Mouse (Mus musculus) midbrain, postnatal 0 days (tissue): ENCODE results near the gene Ispd. TPM values are rescaled to one million over a fixed set of nuclear protein-coding genes. Genes with fewer than 3 reads are reported as not detected.

Source experiments
- ATAC-seq: fragments of 200-750 bp; cut with Nextera tagmentation; 2 replicates; pipeline ENCODE4 v1.8.0; 2017; ENCODE audit warnings: moderate number of reproducible peaks, mild to moderate bottlenecking, moderate TSS enrichment, moderate library complexity; ENCODE audit not compliant: low FRiP score
- DNase-seq: peaks from one replicate; pipeline ENCODE4 v3.0.0-alpha.2; 2015; ENCODE audit warnings: low spot score
- H3K27ac ChIP-seq: fragments of 300-500 bp; sonication (generic); 2 replicates; pipeline ENCODE4 v1.5.1; 2014; ENCODE audit warnings: low read depth, mild to moderate bottlenecking, low read length, mixed read lengths
- H3K27me3 ChIP-seq: fragments of 300-500 bp; sonication (generic); 2 replicates; pipeline ENCODE4 v1.6.1; 2014; ENCODE audit warnings: low read length, control low read depth, mixed read lengths; ENCODE audit not compliant: insufficient read depth
- H3K36me3 ChIP-seq: fragments of 300-500 bp; sonication (generic); 2 replicates; pipeline ENCODE4 v1.6.1; 2014; ENCODE audit warnings: low read length, control low read depth, mixed read lengths; ENCODE audit not compliant: insufficient read depth
- H3K4me1 ChIP-seq: fragments of 300-500 bp; sonication (generic); 2 replicates; pipeline ENCODE4 v1.6.1; 2014; ENCODE audit warnings: mild to moderate bottlenecking, control low read depth, antibody characterized with exemption, low read length, mixed read lengths; ENCODE audit not compliant: insufficient read depth
- H3K4me2 ChIP-seq: fragments of 300-500 bp; sonication (generic); 2 replicates; pipeline ENCODE4 v1.6.1; 2014; ENCODE audit warnings: low read depth, mild to moderate bottlenecking, low read length, mixed read lengths; ENCODE audit not compliant: poor library complexity, severe bottlenecking
- H3K4me3 ChIP-seq: fragments of 300-500 bp; sonication (generic); 2 replicates; pipeline ENCODE4 v1.5.1; 2014; ENCODE audit warnings: low read depth, mild to moderate bottlenecking, low read length, moderate library complexity
- H3K9ac ChIP-seq: fragments of 300-500 bp; sonication (generic); replicated peaks from 2 replicates; pipeline ENCODE4 v1.6.1; 2014; ENCODE audit warnings: mild to moderate bottlenecking, low read length, moderate library complexity, mixed read lengths; ENCODE audit not compliant: poor library complexity, severe bottlenecking
- H3K9me3 ChIP-seq: fragments of 300-500 bp; sonication (generic); 2 replicates; pipeline ENCODE4 v1.6.1; 2016; ENCODE audit warnings: low read length, control low read depth
- CTCF ChIP-seq: IDR thresholded peaks from 2 replicates; pipeline ENCODE4 v1.5.1; 2016; ENCODE audit warnings: antibody characterized with exemption, mild to moderate bottlenecking
- WGBS: fragments of 180-500 bp; shearing (Covaris S2); extraction: QIAGEN DNeasy Blood & Tissue Kit; methylation state at CpG from one replicate; pipeline ENCODE4 v1.1.7; 2014; 5-methylcytosine and 5-hydroxymethylcytosine counted together
- polyA plus RNA-seq: library from polyadenylated mRNA; unstranded; fragments of >200 nt; fragmentation: Nextera tagmentation; extraction: Ambion mirVana; gene quantifications from 2 replicates; pipeline ENCODE4 v1.2.1, GENCODE M21; 2015
- total RNA-seq: library from RNA; depleted of rRNA; stranded (reverse); fragments of >200 nt; gene quantifications from 2 replicates; pipeline ENCODE4 v1.2.3, GENCODE M21; 2014

The Ispd gene
- total and polyA plus RNA-seq, 2 experiments from 2014 or later: 9.3 to 11.9 TPM

DNA sequence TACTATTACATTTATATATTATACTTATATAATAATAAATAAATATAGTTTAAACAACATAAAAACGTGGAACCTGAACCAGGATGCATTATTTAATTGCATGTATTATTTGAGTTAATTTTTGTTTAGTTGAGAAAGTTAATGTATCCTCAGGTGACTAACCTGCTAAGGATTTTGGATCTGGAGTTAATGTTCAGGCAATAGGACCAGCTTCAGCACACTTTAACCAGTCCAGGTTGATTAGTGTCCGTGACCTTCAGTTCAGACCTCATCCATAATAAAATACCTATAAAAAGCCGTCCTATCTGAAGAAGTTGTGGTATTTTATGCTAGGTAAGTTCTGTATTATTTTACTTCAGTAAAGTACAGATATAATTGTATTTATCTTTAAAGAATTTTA, 151.3 kb downstream of the Ispd start:
- TF ChIP-seq CTCF: no peak
- Histone ChIP-seq H3K4me1 (no peaks in the 10 kb centered on the region), H3K27me3 (no peaks in the 10 kb centered on the region), H3K27ac (no peak overlapping the region), H3K9me3 (no peaks in the 10 kb centered on the region), H3K4me3 (no peak overlapping the region), H3K4me2 (no peak overlapping the region), H3K36me3 (no peaks in the 10 kb centered on the region), H3K9ac (no peak overlapping the region)
- DNase-seq (no peak), ATAC-seq (no peak)
- 93% methylated on average over 3 of the region's 3 CpGs for WGBS

DNA sequence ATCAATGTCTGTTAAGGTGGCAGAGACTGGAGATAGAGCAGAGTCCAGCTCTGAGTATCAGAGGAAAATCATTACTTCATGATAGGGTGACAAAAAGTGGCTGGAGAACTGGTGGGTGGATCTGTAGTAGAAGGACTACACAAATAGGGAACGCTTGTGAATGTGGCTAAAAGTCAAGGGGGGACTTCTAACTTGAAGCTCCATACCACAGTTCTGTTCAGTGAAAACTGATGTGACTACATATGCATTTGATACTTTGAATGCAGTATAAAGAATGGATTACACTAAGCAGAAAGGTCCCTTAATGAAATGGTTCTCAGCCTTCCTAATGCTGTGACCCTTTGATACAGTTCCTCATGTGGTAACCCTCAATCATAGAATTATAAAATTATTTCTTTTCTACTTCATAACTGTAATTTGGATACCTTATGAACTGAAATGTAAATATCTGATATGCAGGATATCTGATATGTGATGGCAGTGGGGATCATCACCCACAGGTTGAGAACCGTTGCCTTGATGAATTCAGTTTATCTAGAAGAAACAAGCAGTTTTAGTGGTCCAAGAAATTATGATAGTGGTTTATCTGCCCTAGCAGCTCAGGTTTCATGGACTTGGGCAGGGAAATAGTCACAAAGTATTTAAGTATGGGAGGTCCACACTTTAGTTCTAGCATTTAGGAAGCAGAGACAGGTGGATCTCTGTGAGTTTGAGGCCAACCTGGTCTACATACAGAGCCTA, 152.1 kb downstream of the Ispd start:
- Histone ChIP-seq H3K9ac (no peak overlapping the region), H3K27ac (no peak overlapping the region), H3K9me3 (no peaks in the 10 kb centered on the region), H3K36me3 (no peaks in the 10 kb centered on the region), H3K4me1 (no peaks in the 10 kb centered on the region), H3K27me3 (no peaks in the 10 kb centered on the region), H3K4me3 (no peak overlapping the region), H3K4me2 (no peak overlapping the region)
- 89% methylated on average over 2 of the region's 2 CpGs for WGBS
- no peak for TF ChIP-seq CTCF
- ATAC-seq (no peak), DNase-seq (no peak)

DNA sequence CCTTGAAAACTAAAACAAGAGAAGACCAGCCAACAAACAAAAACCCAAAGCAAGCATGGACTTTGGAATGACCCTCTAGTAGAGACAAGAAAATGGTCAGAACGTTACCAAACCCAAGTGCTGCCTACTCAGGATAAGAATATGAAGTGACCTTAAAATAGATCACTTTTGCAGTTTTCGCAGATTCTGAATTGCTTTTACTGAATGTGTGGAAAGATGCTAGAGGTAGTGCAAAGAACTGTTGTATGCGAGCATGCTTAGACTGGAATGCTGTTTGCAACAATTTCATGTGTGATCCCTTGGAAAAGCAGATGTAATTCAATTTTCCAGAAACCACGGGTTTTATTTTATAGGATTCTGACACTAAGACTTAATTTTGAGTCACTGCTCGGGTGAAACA, 153.3 kb downstream of the Ispd start:
- WGBS: 92% methylated on average over 5 of the region's 5 CpGs
- H3K9me3 ChIP-seq: no peaks in the 10 kb centered on the region
- no peaks in the 10 kb centered on the region for H3K4me1 ChIP-seq
- H3K4me3 ChIP-seq: no peak overlapping the region
- no peak overlapping the region for H3K9ac ChIP-seq
- H3K36me3 ChIP-seq: no peaks in the 10 kb centered on the region
- no peak for TF ChIP-seq CTCF
- DNase-seq (no peak), ATAC-seq (no peak)
- H3K27me3 ChIP-seq: no peaks in the 10 kb centered on the region
- no peak overlapping the region for H3K4me2 ChIP-seq
- H3K27ac ChIP-seq: no peak overlapping the region

DNA sequence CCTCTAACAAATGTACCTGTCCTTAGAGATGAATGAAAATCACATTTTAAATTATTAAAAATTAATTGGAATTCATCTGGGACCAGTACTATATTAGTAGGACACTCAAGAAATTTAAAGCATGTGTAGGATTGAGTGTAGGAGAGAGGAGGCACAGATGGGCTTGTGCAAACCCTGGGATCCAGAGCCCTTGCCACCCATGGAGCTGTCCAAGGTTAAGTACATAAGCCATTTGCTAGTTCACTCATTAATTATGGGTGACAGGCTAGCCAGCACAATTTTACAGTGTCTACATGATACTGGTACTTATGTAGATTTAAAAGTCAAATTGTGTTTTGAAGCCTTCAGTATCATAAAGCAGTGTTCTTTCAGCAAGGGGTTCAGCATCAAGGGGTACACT, 164.1 kb downstream of the Ispd start:
- Histone ChIP-seq H3K36me3 (no peaks in the 10 kb centered on the region), H3K9me3 (no peaks in the 10 kb centered on the region), H3K27me3 (no peaks in the 10 kb centered on the region), H3K4me3 (no peak overlapping the region), H3K9ac (no peak overlapping the region), H3K4me1 (no peaks in the 10 kb centered on the region), H3K4me2 (no peak overlapping the region), H3K27ac (no peak overlapping the region)
- DNase-seq (no peak), ATAC-seq (no peak)
- no peak for TF ChIP-seq CTCF

DNA sequence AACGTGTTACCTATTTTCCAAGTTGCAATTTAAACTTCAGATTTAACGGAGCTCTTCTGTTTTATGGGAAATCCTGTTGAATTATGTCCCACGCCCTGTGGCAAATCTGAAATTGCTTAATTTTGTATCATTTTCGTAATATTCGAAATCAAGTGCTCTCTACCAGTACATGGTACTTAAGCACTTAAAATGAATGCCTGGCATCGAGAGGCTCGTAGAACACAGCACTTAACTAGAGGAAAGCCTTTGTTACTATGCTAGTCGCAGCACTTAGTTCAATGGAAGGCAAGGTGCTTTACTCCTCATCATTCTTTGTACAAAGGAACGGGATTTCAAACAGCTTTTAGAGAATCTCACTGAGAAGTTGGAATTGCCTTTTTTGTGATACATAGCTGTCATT, 168.2 kb downstream of the Ispd start:
- Histone ChIP-seq H3K27ac (no peak overlapping the region), H3K4me3 (no peak overlapping the region), H3K4me1 (no peaks in the 10 kb centered on the region), H3K9ac (no peak overlapping the region), H3K27me3 (no peaks in the 10 kb centered on the region), H3K4me2 (no peak overlapping the region), H3K9me3 (no peaks in the 10 kb centered on the region), H3K36me3 (no peaks in the 10 kb centered on the region)
- WGBS: 92% methylated on average over 9 of the region's 9 CpGs
- no peak for ATAC-seq
- no peak for DNase-seq
- TF ChIP-seq CTCF: no peak

DNA sequence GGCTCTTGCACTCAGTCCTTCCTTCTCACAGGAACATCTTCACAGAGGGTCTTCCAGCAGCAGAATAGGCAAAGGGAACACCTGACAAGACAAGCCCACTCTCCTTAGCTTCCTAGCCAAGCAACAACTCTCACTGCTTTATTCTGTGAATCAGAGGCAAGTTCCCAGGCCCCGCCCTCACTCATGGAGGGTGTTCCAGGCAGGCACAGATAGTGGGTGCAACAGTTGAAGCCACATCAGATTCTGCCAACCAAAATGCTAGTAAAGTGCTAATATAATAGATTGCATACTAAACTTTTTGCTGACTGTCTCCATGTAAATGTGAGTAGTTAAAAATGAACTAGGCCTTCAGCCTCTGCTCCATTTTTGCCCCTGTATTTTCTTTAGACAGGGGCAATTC, 173.4 kb downstream of the Ispd start:
- Histone ChIP-seq H3K4me2 (no peak overlapping the region), H3K4me1 (no peaks in the 10 kb centered on the region), H3K4me3 (no peak overlapping the region), H3K27ac (no peak overlapping the region), H3K9ac (no peak overlapping the region), H3K27me3 (no peaks in the 10 kb centered on the region), H3K36me3 (no peaks in the 10 kb centered on the region), H3K9me3 (no peaks in the 10 kb centered on the region)
- TF ChIP-seq CTCF: no peak
- no peak for ATAC-seq
- 85% methylated on average over 1 of the region's 1 CpGs for WGBS
- no peak for DNase-seq
